Mouse (Mus musculus): ENCODE measurements around the gene Srrm3. TPM values are rescaled to one million over a fixed set of nuclear protein-coding genes. Genes with fewer than 3 reads are reported as not detected.
A peak's percentile ranks its signal among the peaks of the same experiment; 100 is the strongest.

Gene Srrm3
- polyA plus RNA-seq, 1 experiment, result not detected

DNA sequence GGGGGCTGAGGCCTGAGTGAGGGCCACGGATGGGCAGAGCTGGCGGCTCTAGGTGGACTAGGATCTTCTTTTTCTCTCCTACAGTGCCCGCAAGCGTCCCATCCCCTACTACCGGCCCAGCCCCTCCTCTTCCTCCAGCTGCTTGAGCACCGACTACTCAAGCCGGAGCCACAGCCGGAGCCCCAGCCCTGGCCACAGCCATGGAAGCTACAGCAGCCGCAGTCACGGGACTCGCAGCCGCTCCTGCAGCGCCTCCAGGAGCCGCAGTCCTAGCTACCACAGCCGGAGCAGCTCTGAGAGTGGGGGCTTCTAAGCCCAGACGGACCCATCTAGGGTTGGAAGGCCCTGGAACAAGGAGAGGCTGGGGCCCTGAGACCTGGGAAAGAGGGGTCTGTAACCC lies 66.3 kb downstream of the Srrm3 start:
- peaks cover 48% of the 10 kb centered on the region for H3K27me3 ChIP-seq (ENCODE audit: control insufficient read depth)
- no peaks in the 10 kb centered on the region for H3K36me3 ChIP-seq (ENCODE audit: control insufficient read depth)
- TF ChIP-seq GATA1 (IDR thresholded peaks at IDR 0.05; ENCODE audit: low read length) (no peak), TAL1 (IDR thresholded peaks at IDR 0.05; ENCODE audit: low read length) (no peak)
- peaks cover 3% of the 10 kb centered on the region for H3K4me1 ChIP-seq (ENCODE audit: control insufficient read depth)
- no peak overlapping the region for H3K4me3 ChIP-seq (replicated peaks)
- peaks cover 2% of the 10 kb centered on the region; the same call in 1 of the 2 replicates for H3K9me3 ChIP-seq (ENCODE audit: control insufficient read depth, low read length)

DNA sequence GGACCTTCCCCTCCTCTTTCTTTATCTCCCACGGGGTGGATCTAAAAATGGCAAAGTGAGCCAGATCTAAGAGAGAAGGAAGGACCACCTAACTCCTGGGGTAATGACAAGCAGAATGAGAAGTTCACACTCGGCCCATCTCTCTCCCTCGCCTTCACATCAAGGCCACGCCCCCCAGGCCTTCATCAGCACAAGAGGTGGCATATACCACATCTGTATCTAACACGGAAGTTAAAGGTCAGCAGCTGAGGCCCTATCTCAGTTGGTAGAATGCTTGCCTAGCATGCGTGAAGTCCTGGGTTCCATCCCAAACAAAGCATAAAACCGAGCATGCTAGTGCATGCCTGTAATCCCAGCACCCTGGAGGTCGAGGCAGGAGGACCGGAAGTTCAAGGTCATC lies 67.1 kb downstream of the Srrm3 start:
- Histone ChIP-seq H3K4me3 (replicated peaks) (no peak overlapping the region), H3K9me3 (ENCODE audit: control insufficient read depth, low read length) (no peaks in the 10 kb centered on the region; the same call in 1 of the 2 replicates), H3K4me1 (ENCODE audit: control insufficient read depth) (peaks cover 4% of the 10 kb centered on the region), H3K27me3 (ENCODE audit: control insufficient read depth) (peaks cover 40% of the 10 kb centered on the region), H3K36me3 (ENCODE audit: control insufficient read depth) (no peaks in the 10 kb centered on the region)
- TF ChIP-seq GATA1 (IDR thresholded peaks at IDR 0.05; ENCODE audit: low read length) (no peak), TAL1 (IDR thresholded peaks at IDR 0.05; ENCODE audit: low read length) (no peak)

DNA sequence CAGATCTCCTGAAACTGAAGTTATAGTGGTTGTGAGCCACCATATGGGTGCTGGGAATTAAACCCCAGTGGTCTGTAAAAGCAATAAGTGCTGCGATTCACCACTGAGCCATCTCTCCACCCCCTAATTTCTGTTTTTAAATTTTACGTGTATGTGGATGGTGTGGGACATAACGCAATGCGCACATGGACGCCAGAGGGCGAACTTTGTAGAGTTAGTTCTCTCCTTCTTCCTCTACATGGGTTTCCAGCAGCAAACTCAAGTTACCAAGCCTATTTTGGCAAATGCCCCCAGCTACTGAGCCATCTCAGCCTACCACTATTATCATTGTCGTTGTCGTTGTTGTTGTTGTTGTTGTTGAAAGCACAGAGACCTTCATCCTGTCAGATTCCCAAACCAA lies 70.5 kb downstream of the Srrm3 start:
- H3K4me3 ChIP-seq (replicated peaks), result no peak overlapping the region
- peaks cover 8% of the 10 kb centered on the region for H3K4me1 ChIP-seq (ENCODE audit: control insufficient read depth)
- no peaks in the 10 kb centered on the region for H3K9me3 ChIP-seq (ENCODE audit: control insufficient read depth, low read length)
- TF ChIP-seq GATA1 (IDR thresholded peaks at IDR 0.05; ENCODE audit: low read length) (no peak), TAL1 (IDR thresholded peaks at IDR 0.05; ENCODE audit: low read length) (no peak)
- H3K27me3 ChIP-seq (ENCODE audit: control insufficient read depth), result peaks cover 12% of the 10 kb centered on the region
- no peaks in the 10 kb centered on the region for H3K36me3 ChIP-seq (ENCODE audit: control insufficient read depth)

DNA sequence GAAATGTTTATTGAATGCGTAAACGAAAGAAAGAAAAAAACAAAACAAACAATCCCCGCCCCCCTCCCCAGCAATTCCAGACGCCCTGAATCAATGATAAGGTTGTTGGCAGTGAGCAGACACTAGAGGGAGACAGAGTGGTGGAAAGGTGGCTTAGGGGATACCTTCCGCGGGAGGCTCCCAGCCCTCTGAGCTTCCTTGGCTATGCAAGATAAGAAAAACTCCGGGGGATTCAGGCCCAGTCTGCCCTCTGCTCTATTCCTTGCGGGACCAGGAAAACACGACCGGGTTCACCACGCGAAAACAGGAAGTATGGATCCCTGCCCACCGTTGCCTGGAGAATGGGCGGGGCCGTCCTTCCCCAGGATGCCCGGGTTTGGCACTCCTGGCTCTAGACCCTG lies 71.1 kb downstream of the Srrm3 start:
- Histone ChIP-seq H3K4me3 (replicated peaks) (peak overlapping the region; percentile 18), H3K4me1 (ENCODE audit: control insufficient read depth) (peaks cover 8% of the 10 kb centered on the region), H3K36me3 (ENCODE audit: control insufficient read depth) (no peaks in the 10 kb centered on the region), H3K27me3 (ENCODE audit: control insufficient read depth) (peaks cover 7% of the 10 kb centered on the region), H3K9me3 (ENCODE audit: control insufficient read depth, low read length) (no peaks in the 10 kb centered on the region)
- TF ChIP-seq TAL1 (IDR thresholded peaks at IDR 0.05; ENCODE audit: low read length), result no peak
- TF ChIP-seq GATA1 (IDR thresholded peaks at IDR 0.05; ENCODE audit: low read length), result no peak

DNA sequence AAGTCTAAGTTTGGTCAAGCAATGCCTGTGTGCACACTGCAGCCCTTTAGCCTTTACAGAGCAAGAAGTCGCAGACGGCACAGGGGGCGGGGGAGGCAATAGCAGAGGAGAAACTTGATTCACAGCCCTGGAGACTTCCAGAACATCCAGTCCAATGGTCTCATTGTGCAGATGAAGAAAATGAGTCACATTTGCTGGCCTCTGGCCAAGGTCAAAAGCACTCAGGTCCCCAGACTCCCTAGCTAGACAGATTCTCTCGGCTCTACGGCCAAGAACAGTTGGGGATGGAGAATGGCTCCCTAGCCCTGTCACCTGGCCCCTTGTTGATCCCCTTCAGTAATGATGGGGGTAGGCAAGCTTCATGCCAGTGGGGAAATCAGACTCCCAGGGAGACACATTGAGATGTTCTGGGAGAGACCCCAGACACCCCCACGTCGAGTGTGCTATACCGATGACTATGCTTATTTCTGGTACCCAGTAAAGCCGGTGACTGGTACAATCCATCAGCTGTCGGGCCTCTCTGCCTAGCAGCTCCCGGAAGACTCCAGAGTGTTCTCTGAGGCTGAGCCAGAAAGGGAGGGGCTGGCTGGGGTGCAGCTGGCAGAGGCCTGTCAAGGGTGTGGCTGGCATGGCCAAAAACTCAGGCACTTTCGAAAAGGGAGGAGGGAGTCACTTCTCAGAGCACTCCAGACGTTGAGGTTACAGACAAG lies 72.9 kb downstream of the Srrm3 start:
- no peaks in the 10 kb centered on the region for H3K27me3 ChIP-seq (ENCODE audit: control insufficient read depth)
- no peaks in the 10 kb centered on the region for H3K36me3 ChIP-seq (ENCODE audit: control insufficient read depth)
- TF ChIP-seq GATA1 (IDR thresholded peaks at IDR 0.05; ENCODE audit: low read length), result no peak
- TF ChIP-seq TAL1 (IDR thresholded peaks at IDR 0.05; ENCODE audit: low read length), result no peak
- H3K4me3 ChIP-seq (replicated peaks), result no peak overlapping the region
- peaks cover 8% of the 10 kb centered on the region for H3K4me1 ChIP-seq (ENCODE audit: control insufficient read depth)
- no peaks in the 10 kb centered on the region for H3K9me3 ChIP-seq (ENCODE audit: control insufficient read depth, low read length)

DNA sequence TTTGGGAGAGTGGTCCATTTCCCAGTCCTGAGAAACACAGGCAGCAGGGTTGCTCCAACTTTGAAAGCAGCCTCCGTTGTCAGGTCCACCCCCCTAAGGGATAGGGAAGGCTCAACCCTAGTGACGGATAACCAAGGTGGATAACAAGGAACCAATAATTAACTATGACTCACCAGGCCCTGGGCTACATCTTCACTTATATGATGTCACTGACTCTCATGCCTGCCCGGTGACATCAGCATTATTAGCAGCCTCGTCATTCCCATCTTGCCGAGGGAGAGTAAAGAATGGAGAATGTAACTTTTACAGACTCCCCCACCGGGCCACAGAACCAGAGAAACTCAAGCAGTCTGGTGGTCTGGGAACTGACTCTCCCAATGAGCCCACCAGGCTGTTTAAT lies 78.0 kb downstream of the Srrm3 start:
- Histone ChIP-seq H3K9me3 (ENCODE audit: control insufficient read depth, low read length) (no peaks in the 10 kb centered on the region), H3K4me1 (ENCODE audit: control insufficient read depth) (peaks cover 4% of the 10 kb centered on the region), H3K4me3 (replicated peaks) (no peak overlapping the region), H3K36me3 (ENCODE audit: control insufficient read depth) (no peaks in the 10 kb centered on the region), H3K27me3 (ENCODE audit: control insufficient read depth) (peaks cover 38% of the 10 kb centered on the region)
- TF ChIP-seq TAL1 (IDR thresholded peaks at IDR 0.05; ENCODE audit: low read length) (no peak), GATA1 (IDR thresholded peaks at IDR 0.05; ENCODE audit: low read length) (no peak)

DNA sequence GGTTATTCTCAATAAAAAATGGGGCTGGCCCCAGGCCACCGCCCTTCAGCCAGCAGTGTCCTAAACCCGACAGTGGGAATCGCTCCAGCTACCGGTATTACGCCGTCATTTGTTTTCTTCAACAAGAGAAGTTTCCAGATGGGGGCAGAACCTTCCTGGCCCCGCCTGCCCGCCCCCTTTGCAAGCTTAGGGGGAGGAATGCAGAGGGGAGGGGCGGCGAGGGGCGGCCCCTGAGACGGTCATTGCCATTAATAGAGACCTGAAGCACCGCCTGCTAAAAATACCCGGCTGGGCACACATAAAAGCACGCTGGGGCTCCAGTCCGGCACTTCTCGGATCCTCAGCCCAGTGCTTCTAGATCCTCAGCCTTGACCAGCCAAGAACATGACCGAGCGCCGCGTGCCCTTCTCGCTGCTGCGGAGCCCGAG lies 81.0 kb downstream of the Srrm3 start, which contains the start of gene Hspb1:
TSS of gene Hspb1 (plus strand) at position 245 of the 428 bp plus-strand sequence.
- H3K27me3 ChIP-seq (ENCODE audit: control insufficient read depth), result peaks cover 61% of the 10 kb centered on the region
- H3K4me1 ChIP-seq (ENCODE audit: control insufficient read depth), result no peaks in the 10 kb centered on the region
- H3K9me3 ChIP-seq (ENCODE audit: control insufficient read depth, low read length), result no peaks in the 10 kb centered on the region
- no peaks in the 10 kb centered on the region for H3K36me3 ChIP-seq (ENCODE audit: control insufficient read depth)
- TF ChIP-seq TAL1 (IDR thresholded peaks at IDR 0.05; ENCODE audit: low read length) (no peak), GATA1 (IDR thresholded peaks at IDR 0.05; ENCODE audit: low read length) (no peak)
- no peak within 1 kb of the TSS for H3K4me3 ChIP-seq (replicated peaks)

DNA sequence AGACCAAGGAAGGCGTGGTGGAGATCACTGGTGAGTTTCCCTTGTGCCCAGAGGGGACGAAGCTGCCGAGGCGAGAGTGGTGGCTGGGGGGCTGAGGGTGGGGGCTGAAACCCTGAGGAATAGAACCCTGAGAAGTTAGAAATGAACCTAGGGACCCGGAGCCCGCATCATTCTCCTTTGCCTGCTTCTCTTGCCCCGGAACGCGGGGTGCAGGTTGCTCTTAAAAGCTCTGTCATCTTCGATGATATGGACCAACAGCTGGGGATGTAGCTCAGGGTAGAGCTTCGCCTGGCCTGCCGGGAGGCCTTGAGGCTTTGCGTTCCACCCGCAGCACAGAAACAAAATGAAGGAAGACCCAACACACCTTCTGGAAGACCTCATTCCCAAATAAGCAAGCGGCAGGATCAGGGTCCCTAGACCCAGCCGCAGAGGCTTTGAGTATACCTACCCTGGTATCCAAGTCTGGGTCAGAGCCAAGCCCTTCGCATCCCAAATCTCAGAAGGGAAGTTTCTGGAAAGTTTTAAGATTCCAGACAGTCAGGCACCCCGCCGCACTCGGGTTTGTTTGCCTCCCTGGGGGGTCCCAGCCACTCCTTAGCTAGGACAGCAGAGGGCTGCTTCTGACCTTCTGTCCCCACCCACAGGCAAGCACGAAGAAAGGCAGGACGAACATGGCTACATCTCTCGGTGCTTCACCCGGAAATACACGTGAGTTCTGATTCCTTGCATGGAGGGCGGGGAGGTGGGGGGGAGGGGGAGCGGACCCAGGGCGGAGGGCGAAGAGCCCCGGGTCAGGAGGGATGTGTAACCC lies 81.9 kb downstream of the Srrm3 start:
- no peaks in the 10 kb centered on the region for H3K4me1 ChIP-seq (ENCODE audit: control insufficient read depth)
- no peaks in the 10 kb centered on the region for H3K36me3 ChIP-seq (ENCODE audit: control insufficient read depth)
- H3K27me3 ChIP-seq (ENCODE audit: control insufficient read depth), result peaks cover 67% of the 10 kb centered on the region
- H3K4me3 ChIP-seq (replicated peaks), result no peak overlapping the region
- no peaks in the 10 kb centered on the region for H3K9me3 ChIP-seq (ENCODE audit: control insufficient read depth, low read length)
- TF ChIP-seq GATA1 (IDR thresholded peaks at IDR 0.05; ENCODE audit: low read length) (no peak), TAL1 (IDR thresholded peaks at IDR 0.05; ENCODE audit: low read length) (no peak)

DNA sequence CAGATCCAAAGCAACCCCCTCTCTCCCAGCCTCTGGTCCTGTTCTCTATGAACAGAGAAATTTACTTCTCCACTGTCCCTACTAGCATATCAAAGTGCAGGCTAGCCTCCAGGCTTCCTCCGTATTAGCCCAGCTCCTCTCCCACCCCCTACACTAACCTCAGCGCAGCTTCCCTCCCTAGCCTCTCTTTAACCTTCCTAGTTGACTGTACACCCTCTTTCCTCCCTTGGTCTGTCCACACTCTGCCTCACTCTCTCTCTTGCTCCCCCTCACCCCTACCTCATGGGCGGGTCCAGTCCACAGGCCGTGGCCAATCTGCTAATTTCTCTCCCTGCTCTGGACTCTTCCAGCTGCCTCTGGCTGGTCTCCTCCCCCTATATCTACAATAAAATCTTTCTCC lies 83.6 kb downstream of the Srrm3 start:
- H3K27me3 ChIP-seq (ENCODE audit: control insufficient read depth), result peaks cover 65% of the 10 kb centered on the region
- H3K9me3 ChIP-seq (ENCODE audit: control insufficient read depth, low read length), result no peaks in the 10 kb centered on the region
- no peak overlapping the region for H3K4me3 ChIP-seq (replicated peaks)
- H3K36me3 ChIP-seq (ENCODE audit: control insufficient read depth), result no peaks in the 10 kb centered on the region
- no peaks in the 10 kb centered on the region for H3K4me1 ChIP-seq (ENCODE audit: control insufficient read depth)
- TF ChIP-seq GATA1 (IDR thresholded peaks at IDR 0.05; ENCODE audit: low read length), result no peak
